Mouse (Mus musculus) c-Kit-positive CD71-positive TER-119-positive erythroid progenitor cells, embryonic 14.5 days (primary cell): ENCODE data around the gene Crkl.

Experiments used
- DNase-seq: peaks from one replicate; pipeline ENCODE4 v3.0.0-alpha.2; 2013; ENCODE audit warnings: low spot score

The Crkl gene

GRCm38 (mm10) chr16:17451541-17452372 lies at the start of gene Crkl:
Gene Crkl, plus strand, starts transcription at chr16:17451987.
- peak; percentile 97 for DNase-seq

GRCm38 (mm10) chr16:17402855-17403254 lies 48.9 kb upstream of the Crkl start:
- DNase-seq = peak; percentile 66

GRCm38 (mm10) chr16:17405271-17405696 lies 46.5 kb upstream of the Crkl start:
- DNase-seq = peak; percentile 42

- DNase-seq = peak; percentile 99
Measured at GRCm38 (mm10) chr16:17405736-17406443, 45.9 kb upstream of the Crkl start, which contains the start of the genes Snap29 and Pi4ka. Gene Snap29, plus strand, starts transcription at chr16:17405986. Gene Pi4ka, minus strand, starts transcription at chr16:17406314.

DNA sequence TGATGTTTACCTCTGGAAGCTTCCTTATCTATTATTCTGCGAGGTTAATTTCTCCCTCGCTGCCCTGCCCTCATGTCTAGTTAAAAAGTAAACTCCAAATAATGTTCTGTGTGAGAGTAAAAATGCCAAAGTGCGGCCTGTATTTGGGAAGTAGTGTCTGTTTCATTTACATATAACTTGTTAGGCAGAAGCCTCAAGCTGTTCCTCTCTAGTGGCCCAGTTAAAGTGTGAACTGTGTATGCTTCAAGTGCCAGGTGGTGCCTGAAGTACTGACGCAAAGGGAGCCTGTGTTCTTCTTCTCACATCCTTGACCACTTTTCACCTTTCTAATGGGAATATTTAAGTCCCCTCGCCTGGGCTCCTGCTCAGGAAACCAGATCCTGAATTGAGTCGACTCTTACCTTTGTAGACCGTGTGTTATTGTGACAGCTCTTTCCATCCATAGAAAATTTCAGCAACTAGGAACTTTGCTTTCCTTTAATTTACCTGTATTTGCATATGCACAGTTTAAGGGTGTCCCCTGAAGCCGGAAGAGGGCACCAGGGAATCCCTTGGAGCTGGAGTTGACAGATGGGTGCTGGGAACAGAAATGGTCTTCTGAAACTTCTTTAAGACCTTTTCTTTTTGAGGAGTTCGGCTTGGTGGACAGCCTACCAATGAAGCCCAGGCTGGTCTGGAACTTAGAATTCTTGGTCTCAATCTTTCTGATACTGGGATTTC lies 45.1 kb upstream of the Crkl start:
- no peak for DNase-seq

- no peak for DNase-seq
Measured at GRCm38 (mm10) chr16:17409046-17409445, 42.7 kb upstream of the Crkl start.

GRCm38 (mm10) chr16:17410209-17410608 lies 41.6 kb upstream of the Crkl start:
- no peak for DNase-seq

GRCm38 (mm10) chr16:17423021-17423420 lies 28.8 kb upstream of the Crkl start:
- no peak for DNase-seq

GRCm38 (mm10) chr16:17432576-17432975 lies 19.2 kb upstream of the Crkl start:
- peak; percentile 17 for DNase-seq

DNA sequence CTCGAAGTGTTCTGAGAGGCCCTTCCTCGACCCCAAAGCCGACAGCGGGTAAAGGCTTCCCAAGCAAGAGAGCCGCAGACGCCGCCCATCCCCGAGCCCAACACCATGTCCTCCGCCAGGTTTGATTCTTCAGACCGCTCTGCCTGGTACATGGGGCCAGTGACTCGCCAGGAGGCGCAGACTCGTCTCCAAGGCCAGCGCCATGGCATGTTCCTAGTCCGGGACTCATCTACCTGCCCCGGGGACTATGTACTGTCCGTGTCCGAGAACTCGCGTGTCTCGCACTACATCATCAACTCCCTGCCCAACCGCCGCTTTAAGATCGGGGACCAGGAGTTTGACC lies 557 bp downstream of the Crkl start:
- DNase-seq = peak; percentile 51

DNA sequence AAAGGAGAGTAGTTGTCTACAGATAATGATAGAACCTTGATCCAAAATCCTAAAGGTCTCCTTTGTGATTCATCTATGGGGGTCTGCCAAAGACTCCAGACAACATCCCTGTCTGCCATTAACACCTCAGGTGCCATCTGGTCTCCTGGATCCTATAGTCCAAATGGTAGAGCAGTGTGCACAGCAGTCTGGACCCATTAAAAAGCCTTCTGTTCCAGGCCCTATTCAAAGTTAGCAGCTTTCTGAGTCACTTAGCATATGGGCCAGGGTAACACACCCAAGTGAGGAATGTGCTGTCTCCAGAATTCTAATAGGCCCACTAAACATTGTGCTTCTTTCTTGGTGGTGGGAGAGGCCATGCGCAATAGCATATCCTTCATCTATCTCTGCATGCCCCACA lies 5.1 kb downstream of the Crkl start:
- DNase-seq = no peak

GRCm38 (mm10) chr16:17460254-17460653 lies 8.5 kb downstream of the Crkl start:
- peak; percentile 51 for DNase-seq

DNA sequence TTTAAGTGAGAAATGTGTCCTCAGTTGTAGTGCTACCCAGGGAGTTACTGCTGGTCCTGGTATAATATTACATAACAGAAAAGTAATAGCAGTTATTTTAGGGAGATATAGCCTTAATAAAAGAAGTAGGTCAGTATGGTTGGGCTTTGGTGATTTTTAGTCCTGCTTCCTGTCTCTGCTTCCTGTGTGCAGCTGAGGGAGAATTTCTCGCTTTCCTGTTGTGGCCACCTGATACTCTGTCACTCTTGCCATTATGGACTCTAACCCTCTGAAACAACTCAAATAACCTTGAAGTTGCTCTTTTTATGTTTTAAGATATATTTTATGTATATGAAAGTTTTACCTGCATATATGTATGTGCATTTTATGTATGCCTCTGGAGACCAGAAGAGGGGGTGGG lies 9.8 kb downstream of the Crkl start:
- no peak for DNase-seq

GRCm38 (mm10) chr16:17463184-17463583 lies 11.4 kb downstream of the Crkl start:
- no peak for DNase-seq

DNA sequence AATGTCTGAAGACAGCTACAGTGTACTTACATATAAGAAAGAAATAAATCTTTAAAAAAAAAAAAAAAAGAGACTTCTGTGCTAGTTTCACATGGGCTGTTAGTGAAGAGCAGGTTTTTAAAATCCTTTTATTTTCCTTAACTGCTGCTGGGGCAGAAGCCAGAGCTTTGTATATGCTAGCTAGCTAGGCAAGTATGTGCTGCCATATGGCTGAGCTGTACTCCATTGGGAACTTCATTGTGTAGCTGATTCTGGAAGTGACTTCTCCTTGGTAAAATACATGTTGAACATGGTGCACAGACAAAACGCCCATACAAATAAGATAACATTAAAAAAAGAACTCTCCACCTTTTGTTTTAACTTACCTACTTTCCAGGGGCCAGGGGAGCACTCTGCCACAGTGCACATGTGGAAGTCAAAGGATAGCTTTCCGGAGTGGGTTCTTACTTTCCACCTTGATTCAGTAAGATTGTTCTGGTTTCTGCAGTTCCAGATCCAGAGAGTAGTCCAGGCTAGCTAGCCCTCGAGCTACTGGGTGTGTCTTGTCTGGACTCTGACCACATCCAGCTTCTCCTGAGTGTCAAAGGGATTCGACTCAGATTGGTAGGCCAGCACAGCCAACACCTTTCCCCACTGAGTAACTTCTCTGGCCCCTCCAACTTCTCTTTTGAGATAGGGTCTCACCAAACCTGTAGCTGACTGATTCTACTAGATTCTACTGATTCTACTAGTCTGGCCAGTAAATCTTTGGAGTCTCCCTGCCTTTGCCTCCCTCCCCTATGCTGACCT lies 15.3 kb downstream of the Crkl start:
- no peak for DNase-seq

- DNase-seq = no peak
Measured at GRCm38 (mm10) chr16:17472498-17472897, 20.7 kb downstream of the Crkl start.

- no peak for DNase-seq
Measured at GRCm38 (mm10) chr16:17474091-17474490, 22.3 kb downstream of the Crkl start.

DNA sequence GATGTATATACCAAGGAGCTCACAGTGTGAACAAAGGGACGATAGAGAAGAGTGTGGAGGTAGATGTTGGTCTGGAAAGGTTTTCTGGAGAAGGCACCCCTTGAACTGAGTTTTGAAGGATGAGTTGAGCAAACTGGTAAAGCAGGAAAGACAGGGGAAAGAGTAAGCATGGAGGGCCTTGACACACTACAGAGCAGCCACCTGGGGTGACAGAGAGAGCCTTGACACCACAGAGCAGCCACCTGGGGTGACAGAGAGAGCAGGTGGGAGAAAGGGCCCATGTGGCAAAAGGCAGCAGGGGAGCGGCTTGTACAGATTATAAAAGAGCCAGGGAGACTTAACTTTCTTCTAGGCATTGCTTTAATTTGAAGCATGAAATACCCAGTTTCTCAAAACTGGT lies 23.0 kb downstream of the Crkl start:
- no peak for DNase-seq

DNA sequence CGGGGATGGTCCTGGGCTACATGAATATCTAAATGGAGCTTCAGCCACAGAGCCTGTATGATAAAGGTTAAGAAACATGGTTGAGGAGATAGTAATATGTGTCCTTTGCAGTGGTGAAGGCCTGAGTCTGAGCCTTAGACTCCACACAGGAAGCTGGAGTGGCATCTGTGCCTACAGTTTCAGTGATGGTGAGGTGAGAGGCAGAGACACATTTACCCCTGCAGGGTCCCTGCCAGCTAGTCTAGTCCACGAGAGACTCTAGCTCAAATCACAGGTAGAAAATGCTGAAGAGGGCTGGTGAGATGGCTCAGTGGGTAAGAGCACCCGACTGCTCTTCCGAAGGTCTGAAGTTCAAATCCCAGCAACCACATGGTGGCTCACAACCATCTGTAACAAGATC lies 23.5 kb downstream of the Crkl start:
- DNase-seq = no peak

DNA sequence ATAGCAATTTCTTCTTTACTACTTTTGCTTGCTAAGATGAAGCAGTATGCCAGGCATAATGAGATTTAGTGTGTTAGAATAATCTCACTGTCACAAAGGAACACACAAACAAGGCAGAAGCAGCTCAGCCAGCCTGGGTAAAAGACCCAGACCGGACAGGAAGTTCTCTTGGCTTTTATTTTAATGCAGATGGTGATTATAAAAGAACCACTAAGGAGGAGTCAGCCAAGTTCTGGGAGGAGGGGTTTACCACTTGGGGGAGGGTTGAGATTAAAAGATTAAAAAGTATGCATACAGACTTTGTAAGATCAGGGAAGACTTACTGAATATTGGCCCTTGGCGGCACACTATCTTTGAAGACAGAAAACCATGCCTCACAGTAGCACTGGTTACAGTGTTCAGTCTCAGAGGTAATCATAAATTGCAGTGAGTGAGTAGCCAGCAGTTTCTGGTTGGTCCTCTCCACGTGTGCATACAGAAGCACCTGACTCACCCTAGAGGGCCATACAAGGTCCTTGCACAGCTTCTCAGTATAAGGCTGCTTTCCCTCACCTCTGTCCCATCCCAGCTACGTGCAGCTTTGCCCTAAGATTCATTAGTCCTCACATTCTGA lies 26.6 kb downstream of the Crkl start:
- DNase-seq = no peak

DNA sequence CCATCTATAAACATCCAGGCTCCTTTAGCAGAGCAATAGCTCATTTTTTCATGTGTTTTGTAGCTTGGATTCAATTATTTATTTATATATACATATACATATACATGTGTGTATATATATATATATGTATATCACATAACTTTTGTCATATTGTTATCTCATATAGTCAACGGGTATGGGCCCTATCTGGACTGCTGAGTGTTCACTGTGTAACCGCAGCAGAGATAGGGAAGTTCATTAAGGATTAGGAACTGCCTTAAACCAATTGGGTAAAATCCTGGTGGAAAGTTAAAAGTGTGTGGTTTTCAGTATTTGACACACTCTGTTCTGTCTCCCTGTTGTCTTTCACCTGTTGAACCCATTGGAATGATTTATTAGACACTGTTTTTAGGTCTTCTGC lies 29.7 kb downstream of the Crkl start:
- no peak for DNase-seq
